Mouse (Mus musculus): ENCODE measurements at regions not wholly inside any gene's neighbourhood (a gene's known extent, or its start where the extent isn't known, plus 50 kb on each side); places are given as distances from the start of the nearest gene placed in this dataset.

DNA sequence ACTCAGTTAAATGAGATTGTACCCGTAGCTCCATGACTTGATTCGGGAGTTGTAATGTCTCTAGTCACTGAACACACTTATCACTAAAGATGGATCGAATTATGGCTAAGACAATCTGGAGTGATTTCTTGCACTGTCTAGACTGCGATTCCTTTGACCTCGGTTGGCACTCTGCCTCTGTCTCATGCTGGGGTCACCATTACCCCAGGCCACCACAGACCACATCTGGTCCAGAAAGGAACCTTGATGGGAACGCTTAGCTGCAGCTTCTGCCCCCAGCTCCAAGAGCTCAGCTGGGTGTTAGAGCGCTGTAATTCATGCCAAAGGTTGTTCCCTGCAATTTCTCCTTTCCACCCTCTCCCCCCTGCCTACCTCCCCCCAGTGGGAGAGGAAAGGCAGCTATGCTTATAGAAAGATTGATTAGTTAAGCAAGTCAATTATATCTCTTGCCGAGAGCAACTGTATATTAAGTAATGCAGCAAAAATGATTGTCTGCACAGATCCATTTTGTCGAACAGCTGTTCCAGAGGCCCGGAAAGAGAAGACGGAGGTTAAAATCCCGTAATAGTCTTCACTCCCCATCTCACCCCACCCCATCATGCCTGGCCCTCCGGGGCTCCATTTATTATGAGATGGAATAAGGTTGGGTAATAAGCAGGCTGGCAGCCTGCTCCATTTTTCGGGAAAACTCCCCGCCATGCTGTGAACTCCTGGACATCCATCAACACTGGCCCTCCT is 314.3 kb upstream of the Gm4791 start:
- 80% methylated on average over 15 of the region's 15 CpGs for WGBS (ENCODE audit: insufficient replicate concordance)
- ATAC-seq = no peak
- Histone ChIP-seq H3K36me3 (replicated peaks; ENCODE audit: insufficient read depth, low read length) (no peaks in the 10 kb centered on the region), H3K4me1 (ENCODE audit: insufficient read depth) (no peaks in the 10 kb centered on the region), H3K4me2 (ENCODE audit: low read depth, low read length) (no peak overlapping the region), H3K27me3 (ENCODE audit: insufficient read depth, low read length) (no peaks in the 10 kb centered on the region), H3K9ac (replicated peaks) (no peak overlapping the region), H3K9me3 (ENCODE audit: low read length) (no peaks in the 10 kb centered on the region), H3K4me3 (ENCODE audit: low read depth, low read length) (no peak overlapping the region), H3K27ac (ENCODE audit: low read depth) (no peak overlapping the region)
- TF ChIP-seq CTCF (IDR thresholded peaks at IDR 0.05; ENCODE audit: low read depth) = no peak
- TF ChIP-seq EP300 (IDR thresholded peaks at IDR 0.05; ENCODE audit: low read depth) = no peak
- DNase-seq = no peak

- TF ChIP-seq CTCF (IDR thresholded peaks at IDR 0.05; ENCODE audit: low read depth) = no peak
- TF ChIP-seq EP300 (IDR thresholded peaks at IDR 0.05; ENCODE audit: low read depth) = no peak
- whole genome bisulfite sequencing (ENCODE audit: insufficient replicate concordance) = 39% methylated on average over 3 of the region's 3 CpGs
- H3K4me2 ChIP-seq (ENCODE audit: low read depth, low read length) = no peak overlapping the region
- no peak overlapping the region for H3K9ac ChIP-seq (replicated peaks)
- DNase-seq (no peak), ATAC-seq (no peak)
- no peaks in the 10 kb centered on the region for H3K9me3 ChIP-seq (ENCODE audit: low read length)
- no peak overlapping the region for H3K27ac ChIP-seq (ENCODE audit: low read depth)
- H3K4me3 ChIP-seq (ENCODE audit: low read depth, low read length) = no peak overlapping the region
- no peaks in the 10 kb centered on the region for H3K36me3 ChIP-seq (replicated peaks; ENCODE audit: insufficient read depth, low read length)
- no peaks in the 10 kb centered on the region for H3K4me1 ChIP-seq (ENCODE audit: insufficient read depth)
- no peaks in the 10 kb centered on the region for H3K27me3 ChIP-seq (ENCODE audit: insufficient read depth, low read length)
These were observed 326.5 kb upstream of the Gm4791 start for GRCm38 (mm10) chr9:46672050-46672449.

DNA sequence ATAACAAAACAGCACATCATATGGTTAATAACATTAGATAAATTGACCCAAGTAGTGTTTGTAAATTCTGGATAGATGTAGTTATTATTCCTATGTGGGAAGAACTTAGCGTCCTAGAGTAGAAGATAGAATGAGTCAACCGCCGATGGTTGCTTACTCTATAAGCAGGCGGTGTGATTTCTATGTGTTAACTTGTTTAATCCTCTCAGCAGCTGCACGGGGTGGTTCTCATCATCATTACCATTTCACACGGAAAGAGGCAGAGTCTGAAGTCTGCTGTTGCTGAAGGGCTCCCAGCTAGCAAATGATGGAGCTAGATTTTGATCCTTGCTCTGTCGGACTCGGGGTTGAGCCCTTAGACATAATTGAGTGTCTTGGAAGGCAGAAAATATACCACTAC is 334.6 kb upstream of the 4931429L15Rik start:
- TF ChIP-seq CTCF (IDR thresholded peaks at IDR 0.05; ENCODE audit: low read depth) (no peak), EP300 (IDR thresholded peaks at IDR 0.05; ENCODE audit: low read depth) (no peak)

GRCm38 (mm10) chr9:46647238-46647922 is 327.6 kb upstream of the 4931429L15Rik start:
- H3K4me3 ChIP-seq (ENCODE audit: low read depth, low read length) = no peak overlapping the region
- WGBS (ENCODE audit: insufficient replicate concordance) = 69% methylated on average over 9 of the region's 9 CpGs
- no peak for TF ChIP-seq EP300 (IDR thresholded peaks at IDR 0.05; ENCODE audit: low read depth)
- no peak for TF ChIP-seq CTCF (IDR thresholded peaks at IDR 0.05; ENCODE audit: low read depth)

More for the DNA sequence above, 334.6 kb upstream of the 4931429L15Rik start:
- H3K4me3 ChIP-seq (ENCODE audit: low read depth, low read length) = no peak overlapping the region
- WGBS (ENCODE audit: insufficient replicate concordance) = 71% methylated on average over 8 of the region's 8 CpGs
- H3K9ac ChIP-seq (replicated peaks) = no peak overlapping the region
- H3K4me1 ChIP-seq (ENCODE audit: insufficient read depth) = no peaks in the 10 kb centered on the region
- H3K27me3 ChIP-seq (ENCODE audit: insufficient read depth, low read length) = no peaks in the 10 kb centered on the region
- no peak overlapping the region for H3K27ac ChIP-seq (ENCODE audit: low read depth)
- ATAC-seq (no peak), DNase-seq (no peak)
- H3K9me3 ChIP-seq (ENCODE audit: low read length) = no peaks in the 10 kb centered on the region
- H3K36me3 ChIP-seq (replicated peaks; ENCODE audit: insufficient read depth, low read length) = no peaks in the 10 kb centered on the region
- no peak overlapping the region for H3K4me2 ChIP-seq (ENCODE audit: low read depth, low read length)

GRCm38 (mm10) chr9:46645469-46645884 is 325.7 kb upstream of the 4931429L15Rik start:
- no peak overlapping the region for H3K9ac ChIP-seq (replicated peaks)
- no peaks in the 10 kb centered on the region for H3K27me3 ChIP-seq (ENCODE audit: insufficient read depth, low read length)
- H3K4me2 ChIP-seq (ENCODE audit: low read depth, low read length) = no peak overlapping the region
- no peaks in the 10 kb centered on the region for H3K4me1 ChIP-seq (ENCODE audit: insufficient read depth)
- H3K9me3 ChIP-seq (ENCODE audit: low read length) = no peaks in the 10 kb centered on the region
- TF ChIP-seq CTCF (IDR thresholded peaks at IDR 0.05; ENCODE audit: low read depth) (no peak), EP300 (IDR thresholded peaks at IDR 0.05; ENCODE audit: low read depth) (no peak)
- no peak overlapping the region for H3K4me3 ChIP-seq (ENCODE audit: low read depth, low read length)
- WGBS (ENCODE audit: insufficient replicate concordance) = 59% methylated on average over 7 of the region's 7 CpGs
- no peak for DNase-seq
- H3K36me3 ChIP-seq (replicated peaks; ENCODE audit: insufficient read depth, low read length) = no peaks in the 10 kb centered on the region
- no peak for ATAC-seq
- H3K27ac ChIP-seq (ENCODE audit: low read depth) = no peak overlapping the region

More at GRCm38 (mm10) chr9:46647238-46647922, 327.6 kb upstream of the 4931429L15Rik start:
- Histone ChIP-seq H3K27ac (ENCODE audit: low read depth) (no peak overlapping the region), H3K9ac (replicated peaks) (no peak overlapping the region), H3K4me2 (ENCODE audit: low read depth, low read length) (no peak overlapping the region), H3K4me1 (ENCODE audit: insufficient read depth) (no peaks in the 10 kb centered on the region), H3K27me3 (ENCODE audit: insufficient read depth, low read length) (no peaks in the 10 kb centered on the region), H3K9me3 (ENCODE audit: low read length) (no peaks in the 10 kb centered on the region), H3K36me3 (replicated peaks; ENCODE audit: insufficient read depth, low read length) (no peaks in the 10 kb centered on the region)
- ATAC-seq (no peak), DNase-seq (no peak)

DNA sequence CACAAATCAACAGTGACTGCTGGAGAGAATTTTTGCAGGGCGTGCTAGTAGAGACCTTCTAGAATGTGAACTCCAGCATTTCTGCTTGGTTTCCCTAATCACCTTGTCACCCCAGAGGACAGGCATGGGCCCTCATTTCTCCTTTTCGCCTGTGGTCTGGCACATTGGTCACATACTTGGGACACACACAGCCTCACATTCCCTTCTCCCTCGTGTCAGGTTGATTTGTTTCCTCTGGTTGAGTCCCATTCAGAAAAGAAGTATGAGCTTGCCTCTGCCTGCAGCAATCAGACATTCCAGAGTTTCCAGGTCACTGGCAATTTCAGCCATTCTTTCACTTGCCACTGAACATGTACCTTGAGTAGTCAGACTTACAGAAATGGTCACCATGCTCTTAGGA is 323.8 kb upstream of the 4931429L15Rik start:
- ATAC-seq = no peak
- no peak for DNase-seq
- TF ChIP-seq EP300 (IDR thresholded peaks at IDR 0.05; ENCODE audit: low read depth) = no peak
- TF ChIP-seq CTCF (IDR thresholded peaks at IDR 0.05; ENCODE audit: low read depth) = no peak
- H3K9me3 ChIP-seq (ENCODE audit: low read length) = no peaks in the 10 kb centered on the region
- no peaks in the 10 kb centered on the region for H3K27me3 ChIP-seq (ENCODE audit: insufficient read depth, low read length)
- no peak overlapping the region for H3K9ac ChIP-seq (replicated peaks)
- H3K4me1 ChIP-seq (ENCODE audit: insufficient read depth) = no peaks in the 10 kb centered on the region
- H3K4me2 ChIP-seq (ENCODE audit: low read depth, low read length) = no peak overlapping the region
- no peak overlapping the region for H3K27ac ChIP-seq (ENCODE audit: low read depth)
- no peak overlapping the region for H3K4me3 ChIP-seq (ENCODE audit: low read depth, low read length)
- no peaks in the 10 kb centered on the region for H3K36me3 ChIP-seq (replicated peaks; ENCODE audit: insufficient read depth, low read length)
- WGBS (ENCODE audit: insufficient replicate concordance) = 59% methylated on average over 3 of the region's 3 CpGs

Data from liver, postnatal 0 days (tissue).